Mouse (Mus musculus) lung, postnatal 10 days (tissue): ENCODE results near the gene Ogn.
"Not testable (repeated sequence)": the region's sequence is repeated elsewhere in the genome, so short reads cannot be mapped to it uniquely, and the experiment has no call there.

Experiments used
- DNase-seq: peaks from one replicate; pipeline ENCODE4 v3.0.0; 2021

The Ogn gene

DNA sequence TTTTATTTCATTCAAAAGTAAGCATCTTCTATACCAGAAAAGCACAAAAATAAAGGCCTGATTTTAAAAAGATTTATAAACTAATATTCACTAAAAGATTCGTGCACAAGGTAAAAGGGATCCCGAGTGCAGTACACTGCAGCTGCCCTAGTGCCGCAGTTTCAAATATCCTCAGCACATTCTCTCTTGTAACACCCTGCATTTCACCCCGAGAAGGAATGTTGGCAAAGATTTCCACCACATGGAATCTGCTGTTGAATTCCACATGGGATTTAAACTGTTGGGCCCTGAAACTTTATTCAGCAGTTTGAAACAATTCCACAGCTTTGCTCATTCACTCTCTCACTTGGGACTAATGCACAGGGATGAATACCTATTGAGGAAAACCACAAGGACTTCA lies at the start of gene Ogn:
Gene Ogn (plus strand): TSS at position 333 of the 400 bp plus-strand sequence.
- DNase-seq: peak; percentile 71

DNA sequence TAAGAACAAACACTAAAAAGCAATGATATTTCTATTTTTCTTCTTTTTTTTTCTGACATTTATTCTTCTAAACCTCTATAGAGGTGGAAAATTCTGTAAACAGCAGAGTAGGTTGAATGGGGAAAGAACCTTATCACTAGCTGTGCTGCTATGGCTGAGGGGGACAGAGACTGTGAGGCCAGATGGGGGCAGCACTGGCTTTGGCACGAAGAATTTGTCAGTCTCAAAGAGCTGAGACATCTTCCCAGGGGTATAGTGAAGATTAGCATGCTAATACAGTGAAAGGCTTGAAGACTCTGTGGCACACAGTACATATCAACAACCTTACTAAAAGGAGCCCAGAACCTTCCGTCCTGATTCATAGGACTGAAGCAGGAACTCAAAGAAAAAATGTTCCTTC lies 48.7 kb upstream of the Ogn start:
- DNase-seq: peak; percentile 74

DNA sequence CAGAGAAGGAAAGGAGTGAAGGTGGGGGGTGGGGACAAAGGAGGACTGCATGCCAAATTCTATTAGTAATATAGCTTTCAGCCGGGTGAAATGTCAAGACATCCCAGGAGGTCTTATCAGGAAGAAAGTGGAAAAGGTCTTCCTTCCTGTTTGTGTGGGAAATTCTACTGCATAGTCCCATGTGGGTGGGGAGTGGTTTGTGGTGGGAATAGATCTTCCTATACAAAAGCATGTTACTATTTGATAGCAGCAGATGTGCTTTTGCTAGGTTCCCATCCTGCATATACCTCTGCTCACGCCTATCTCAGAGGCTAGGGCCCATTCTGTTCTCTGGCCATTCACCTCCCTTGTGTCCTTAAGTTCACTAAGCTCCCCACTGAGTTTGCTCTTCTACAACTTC lies 47.0 kb upstream of the Ogn start:
- DNase-seq: no peak

DNA sequence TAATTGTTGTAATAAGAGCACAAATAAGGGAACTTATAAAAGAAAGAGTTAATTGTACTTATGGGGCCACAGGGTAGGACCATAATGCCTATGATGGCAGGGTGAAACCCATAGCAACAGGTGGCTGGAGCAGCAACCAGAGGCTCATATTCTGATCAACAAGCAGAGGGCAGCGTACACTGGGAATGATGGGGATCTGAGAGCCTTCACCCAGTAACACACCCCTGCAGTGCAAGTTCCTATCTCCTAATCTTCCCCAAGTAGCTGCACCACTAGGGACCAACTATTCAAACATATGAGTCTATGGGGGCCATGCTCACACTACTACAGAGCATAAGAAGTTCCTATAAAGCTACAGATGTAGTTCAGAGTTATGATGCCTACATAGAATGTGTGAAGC lies 43.5 kb upstream of the Ogn start:
- no peak for DNase-seq

DNA sequence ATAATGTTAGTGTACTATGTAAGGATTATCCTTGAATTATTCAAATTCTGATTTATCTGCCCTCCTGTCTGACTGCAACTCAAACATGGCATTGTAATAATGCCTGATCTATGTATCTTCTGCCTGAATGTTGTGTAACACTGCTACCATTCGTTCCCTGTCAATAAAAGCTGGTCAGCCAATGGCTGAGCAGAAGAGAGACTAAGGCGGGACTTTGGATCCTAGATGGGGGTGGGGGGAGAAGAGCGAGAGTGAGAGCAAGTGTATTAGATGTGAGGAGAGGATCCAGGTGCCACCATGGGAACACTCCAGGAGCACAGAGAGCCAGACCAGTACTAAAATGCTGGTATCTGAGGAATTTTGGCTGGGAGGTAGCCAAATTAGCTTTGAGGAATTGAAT lies 37.5 kb upstream of the Ogn start:
- DNase-seq: no peak

DNA sequence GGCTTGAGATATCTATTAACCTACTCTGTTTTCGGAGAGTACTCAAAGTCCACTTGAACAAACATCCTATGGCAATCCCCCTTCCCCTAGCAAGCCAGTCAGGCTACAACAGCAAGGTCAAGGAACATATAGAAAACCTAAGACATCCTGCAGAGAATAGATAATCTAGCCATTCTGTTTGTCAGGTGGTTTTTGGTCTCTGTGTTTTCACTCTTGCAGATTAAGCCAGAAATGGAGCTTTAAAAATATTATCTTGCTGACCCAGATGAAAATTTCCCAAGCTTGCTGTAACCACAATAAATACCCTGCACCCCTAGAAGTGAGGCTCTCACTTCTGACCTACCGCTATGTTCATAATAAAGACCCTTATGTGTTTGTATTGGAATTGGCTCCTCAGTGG lies 36.4 kb upstream of the Ogn start:
- no peak for DNase-seq

DNA sequence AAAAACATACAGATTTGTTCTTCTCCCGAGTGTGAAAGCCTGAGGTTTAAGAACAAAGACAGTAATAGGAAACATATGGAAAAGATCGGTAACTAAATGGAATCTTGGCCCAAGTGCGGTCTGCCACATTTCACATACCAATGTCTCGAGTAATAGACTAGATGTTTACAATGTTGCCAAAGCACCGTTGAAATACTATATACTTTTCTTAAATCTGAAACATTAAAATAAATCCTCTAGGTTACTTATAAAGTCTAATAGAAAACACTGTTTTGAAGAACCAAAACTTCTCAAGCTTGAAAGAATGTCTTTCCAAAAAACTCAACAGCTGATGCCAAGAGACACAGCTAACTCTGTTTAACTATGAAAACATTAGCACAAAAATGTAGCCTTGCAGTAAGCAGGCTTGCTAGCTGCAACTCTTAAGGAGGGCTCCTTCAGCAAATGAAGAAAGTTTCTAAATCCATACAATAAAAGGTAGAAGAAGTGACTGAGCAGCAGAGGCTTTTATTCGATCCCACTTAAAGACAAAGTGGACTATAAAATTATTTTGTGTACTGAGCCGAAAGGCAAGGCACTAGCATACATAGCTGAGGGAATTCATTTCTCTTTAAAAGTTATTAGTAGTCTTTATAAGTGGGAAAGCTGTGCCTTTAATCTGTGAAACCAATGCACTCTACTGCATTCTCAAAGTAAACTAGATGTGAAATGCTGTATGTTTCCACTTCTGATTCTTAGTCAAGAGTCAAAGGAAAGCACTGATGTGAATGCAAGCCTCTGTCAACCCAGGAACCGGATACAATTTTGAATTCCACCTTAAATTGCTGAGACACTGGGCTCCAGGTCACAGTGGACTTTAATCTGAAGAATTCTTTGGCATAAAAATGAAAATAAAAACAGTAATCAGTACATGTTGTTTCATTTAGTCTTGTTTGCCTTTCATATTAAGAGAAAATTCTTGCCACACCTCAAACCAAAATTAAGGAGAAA lies 26.0 kb upstream of the Ogn start, which contains the start of gene Omd:
Gene Omd (plus strand): TSS at position 922 of the 990 bp plus-strand sequence.
- peak; percentile 12 for DNase-seq

DNA sequence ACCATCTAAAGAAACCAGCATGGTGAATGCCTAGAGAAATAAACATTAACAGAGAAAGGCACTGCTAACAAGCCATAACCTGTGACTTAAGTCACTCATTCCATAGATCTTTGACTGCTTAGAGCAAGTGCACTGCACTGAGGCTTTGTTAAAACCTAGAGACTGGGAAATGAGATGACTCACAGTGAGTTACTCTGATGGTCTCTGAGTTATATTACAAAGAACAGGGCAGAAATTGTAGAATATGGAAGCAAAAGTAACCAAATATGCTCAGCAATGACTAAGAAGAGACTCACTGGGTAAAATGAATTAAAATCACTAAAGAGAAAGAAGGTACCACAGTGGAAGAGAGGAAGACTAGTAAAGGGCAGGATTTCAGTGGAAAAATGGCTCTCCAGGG lies 24.0 kb upstream of the Ogn start:
- DNase-seq: no peak

DNA sequence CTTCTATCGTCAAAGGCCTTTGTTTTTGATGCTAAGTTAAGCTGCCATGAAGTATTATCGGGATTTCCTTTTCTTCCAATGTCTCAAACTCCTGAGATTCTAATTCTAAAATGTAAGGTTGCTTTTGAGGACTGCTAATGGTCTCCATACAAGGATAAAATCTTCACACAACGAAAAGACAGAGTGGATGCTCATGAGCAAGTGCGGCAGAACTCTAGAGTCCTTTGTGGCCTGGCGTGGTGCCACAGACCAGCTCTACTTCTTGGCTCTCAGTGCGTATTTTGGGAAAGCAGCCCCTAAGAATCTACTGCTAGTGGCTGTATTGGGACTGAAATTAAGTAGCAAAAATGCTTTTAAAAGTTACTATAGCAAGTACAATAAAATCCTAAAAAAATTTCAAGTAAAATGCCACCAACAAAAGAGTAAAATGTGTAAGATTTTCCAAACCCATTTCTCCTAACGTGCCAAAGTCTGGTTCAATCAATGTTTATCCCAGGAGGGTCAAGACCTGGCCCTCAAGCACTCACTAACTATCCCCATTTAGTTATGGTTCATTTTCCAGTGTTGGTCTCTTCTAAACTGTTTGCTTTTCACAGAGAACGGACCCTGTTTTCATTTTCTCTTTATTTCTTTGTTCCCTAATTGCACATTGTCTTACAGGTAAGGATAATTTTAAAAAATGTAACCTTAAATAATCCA lies 23.4 kb upstream of the Ogn start:
- DNase-seq: peak; percentile 42

DNA sequence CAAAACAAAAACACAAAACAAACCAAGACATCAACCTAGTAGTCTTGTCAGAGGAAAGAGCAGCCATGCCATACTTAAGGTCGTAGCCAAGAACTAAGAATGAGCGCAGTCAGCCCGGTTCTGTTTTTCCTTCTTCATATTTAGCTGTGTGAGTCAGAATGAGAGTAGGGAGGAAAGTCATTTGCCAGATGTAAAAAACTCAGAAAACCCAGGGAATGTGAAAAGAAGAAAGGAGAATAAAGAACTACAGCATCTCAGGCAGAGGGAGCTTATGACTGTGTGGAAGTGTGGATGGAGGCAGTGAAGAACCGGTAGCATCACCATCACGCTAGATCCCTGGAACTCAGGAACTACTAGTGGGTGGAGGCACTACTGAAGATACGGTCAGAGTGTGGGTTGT lies 21.8 kb upstream of the Ogn start:
- DNase-seq: no peak

DNA sequence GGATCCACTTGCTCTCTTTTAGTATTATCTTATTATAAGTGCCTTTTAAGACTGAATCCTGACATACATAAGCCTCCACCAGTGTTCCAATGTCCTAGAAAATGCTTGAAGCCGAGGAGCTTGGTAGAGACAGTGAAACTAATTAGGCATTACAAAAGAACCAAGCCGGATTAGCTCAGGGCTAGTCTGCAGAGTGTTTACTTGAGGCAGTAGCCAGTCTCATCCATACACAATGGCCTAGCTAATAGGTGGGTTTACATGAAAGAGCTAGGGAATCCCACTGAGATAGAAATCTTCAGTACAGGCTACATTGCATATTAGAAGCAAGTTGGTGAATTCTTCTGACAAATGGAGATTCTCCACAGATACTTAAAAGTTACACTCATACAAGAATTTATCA lies 5.3 kb upstream of the Ogn start:
- not testable (repeated sequence) for DNase-seq

DNA sequence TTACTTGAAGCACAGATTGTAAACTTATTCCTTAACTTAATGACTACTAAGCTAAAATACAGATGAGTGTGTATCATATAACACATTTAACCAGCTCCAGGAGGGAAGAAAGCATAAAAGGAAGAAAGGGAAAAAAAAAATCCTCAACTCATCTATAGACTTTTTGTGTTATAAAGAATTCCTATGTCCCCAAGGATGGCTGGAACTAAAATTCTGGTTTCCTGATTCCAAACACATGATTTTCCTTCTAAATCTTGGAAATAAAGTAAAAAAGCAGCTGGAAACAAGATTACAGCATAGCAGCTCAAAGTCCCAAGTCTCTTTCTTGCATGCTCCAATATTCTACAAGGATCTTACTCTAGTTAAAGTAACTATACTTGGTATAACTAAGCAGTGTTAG lies 4.2 kb upstream of the Ogn start:
- DNase-seq: no peak

DNA sequence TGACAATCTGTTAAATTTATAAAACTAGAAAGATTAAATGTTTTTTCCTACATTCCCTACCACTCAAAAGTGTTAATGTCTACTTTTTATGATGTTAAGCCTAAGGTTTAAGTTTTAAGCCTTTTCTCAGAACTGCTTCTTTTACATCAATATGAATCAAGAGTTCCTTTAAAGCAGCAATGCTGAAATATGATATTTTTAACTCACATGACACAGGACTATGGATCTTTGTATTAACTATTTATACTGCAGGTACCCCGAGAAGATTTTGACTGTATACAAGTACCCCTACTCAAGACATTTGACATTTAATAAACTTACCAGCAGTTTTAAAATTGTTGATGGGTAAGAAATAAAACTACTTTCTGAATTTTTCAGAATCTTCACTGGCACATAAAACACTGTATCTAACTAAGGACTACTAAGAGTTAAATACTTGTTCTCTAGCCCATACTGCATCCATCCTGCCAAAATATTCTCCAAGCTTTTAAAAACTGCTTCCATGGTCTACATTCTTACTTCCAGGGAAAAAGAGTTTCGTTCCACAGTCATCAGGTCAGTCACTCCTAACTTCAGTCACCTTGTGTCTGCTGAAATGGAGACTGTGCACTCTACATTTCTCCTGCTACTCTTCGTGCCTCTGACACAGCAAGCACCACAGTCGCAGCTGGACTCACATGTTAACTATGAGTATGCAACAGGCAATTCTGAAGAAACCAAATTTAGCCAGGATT lies 910 bp downstream of the Ogn start:
- no peak for DNase-seq

DNA sequence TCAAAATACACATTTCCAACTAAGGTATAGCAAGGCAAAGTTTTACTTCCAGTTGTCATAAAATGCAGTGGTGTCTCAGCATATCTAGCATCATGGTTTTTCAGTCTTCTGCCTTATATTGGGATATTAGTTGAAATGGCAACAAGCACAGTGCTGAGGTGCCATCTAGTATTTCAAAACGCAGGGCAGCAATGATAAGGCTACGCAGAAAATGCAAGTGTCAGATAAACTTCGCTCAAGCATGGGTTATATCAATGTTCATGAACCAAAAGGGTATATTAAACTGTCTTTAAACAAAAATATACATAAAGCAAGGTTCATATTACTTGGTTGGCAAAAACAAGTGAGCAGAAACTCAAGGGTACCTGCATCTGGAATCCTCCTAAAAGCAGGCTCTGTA lies 9.2 kb downstream of the Ogn start:
- DNase-seq: no peak

DNA sequence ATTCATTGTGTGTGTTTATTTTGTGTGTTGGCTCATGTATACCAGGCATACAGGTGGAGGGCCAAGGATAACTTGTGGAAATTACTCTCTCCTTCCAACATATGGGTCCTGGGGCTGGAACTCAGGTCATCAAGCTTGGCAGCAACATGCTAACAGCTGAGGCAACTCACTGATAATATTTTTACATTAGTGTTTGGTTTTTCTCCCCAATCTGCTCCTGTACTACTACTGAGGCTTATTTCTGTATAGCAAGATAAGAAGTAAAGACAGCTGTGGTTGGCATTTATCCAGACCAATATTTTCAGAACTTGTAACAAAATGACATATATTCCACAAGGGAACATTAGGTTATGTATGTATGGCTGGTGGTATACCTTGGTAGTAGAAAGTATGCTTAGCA lies 10.5 kb downstream of the Ogn start:
- no peak for DNase-seq

DNA sequence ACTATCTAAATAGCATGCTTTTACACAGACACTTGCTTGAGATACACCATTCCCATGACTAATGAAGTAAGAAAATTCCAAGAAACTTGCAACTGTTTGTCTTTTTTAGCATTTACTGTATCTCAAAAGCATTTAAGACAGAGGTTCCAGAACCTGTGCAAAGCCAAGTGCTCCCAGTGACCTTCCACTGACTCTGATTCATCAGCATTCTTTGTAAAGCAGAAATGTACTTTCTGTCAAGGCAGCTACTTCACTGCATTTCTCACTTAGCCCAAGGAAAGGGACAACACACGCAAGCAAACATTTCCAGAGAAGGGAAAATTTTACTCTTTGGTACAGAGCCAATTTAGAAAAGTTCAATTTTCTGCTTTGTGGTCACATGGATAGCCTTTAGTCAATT lies 15.4 kb downstream of the Ogn start:
- DNase-seq: peak; percentile 28

DNA sequence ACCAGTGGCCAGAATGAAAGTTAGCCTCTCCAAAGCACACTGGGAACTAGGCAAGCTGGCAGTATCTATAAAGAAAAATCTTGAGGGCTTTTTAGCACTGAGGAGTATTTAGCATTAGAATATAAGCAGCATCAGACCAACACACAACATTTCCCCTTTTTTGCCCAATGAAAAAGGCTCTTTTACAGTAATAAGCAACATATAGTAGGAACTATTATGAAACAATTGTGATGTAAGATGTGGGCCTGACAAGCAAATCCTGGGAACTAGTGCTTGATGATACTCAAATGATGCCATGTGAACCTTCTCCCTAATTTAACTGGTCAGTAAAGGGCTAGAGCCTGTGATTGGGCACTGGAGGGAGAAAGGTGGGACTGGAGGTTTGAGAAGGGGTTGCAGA lies 20.3 kb downstream of the Ogn start:
- no peak for DNase-seq

DNA sequence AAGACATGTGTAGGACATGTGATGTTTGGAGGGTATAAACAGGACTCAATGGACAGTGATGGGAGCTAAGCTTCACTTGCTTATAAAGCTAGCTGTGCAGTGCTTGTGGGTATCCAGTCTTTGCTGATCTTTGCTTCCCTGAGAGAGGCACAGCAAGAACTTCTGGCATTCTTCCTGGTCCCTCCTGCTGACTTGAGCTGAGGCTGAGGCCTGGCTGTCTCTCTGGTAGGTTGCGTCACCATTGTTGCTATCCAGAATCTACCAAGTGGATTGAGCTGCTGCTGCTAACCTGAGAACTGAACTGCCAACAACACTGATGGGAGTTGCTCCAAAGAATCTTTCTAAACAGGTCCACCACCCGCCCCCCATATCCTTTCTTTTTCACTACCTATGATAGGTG lies 21.2 kb downstream of the Ogn start:
- no peak for DNase-seq

DNA sequence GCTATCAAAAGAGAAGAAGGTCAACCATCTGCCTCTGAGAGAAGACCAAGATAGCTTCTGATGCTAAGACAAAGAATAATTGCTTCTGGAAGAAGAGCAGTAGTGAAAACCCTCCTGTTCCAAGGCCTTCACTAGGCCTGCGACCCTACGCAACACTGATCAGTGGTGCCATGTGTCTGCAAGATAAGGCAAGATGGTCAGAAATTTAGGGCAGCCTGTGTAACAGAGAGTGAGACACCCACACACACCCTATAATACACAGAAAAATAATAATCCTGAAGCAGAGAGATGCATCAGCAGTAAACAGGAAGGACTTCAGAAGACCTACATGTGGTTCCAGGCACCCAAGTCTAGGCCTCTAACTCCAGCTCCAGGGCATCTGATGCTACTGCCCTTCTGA lies 32.1 kb downstream of the Ogn start:
- no peak for DNase-seq

DNA sequence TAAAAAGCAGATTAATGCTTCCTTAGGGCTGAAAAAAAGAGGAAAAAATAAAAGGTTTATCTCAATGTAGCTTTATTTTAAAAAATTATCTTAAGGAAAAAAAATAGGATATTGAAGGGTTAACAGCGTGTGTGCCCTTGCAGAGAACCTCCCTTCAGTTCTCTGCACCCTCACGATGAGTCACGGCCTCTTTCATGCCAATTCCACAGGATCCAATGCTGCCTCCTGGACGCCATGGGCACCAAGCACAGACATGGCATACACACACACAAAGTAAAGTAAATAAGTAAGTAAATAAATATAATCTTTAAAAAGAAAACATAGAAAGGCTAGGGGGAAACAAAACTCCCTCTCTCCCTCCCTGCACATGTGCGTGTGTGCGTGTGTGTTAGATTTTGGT lies 34.8 kb downstream of the Ogn start:
- DNase-seq: no peak

DNA sequence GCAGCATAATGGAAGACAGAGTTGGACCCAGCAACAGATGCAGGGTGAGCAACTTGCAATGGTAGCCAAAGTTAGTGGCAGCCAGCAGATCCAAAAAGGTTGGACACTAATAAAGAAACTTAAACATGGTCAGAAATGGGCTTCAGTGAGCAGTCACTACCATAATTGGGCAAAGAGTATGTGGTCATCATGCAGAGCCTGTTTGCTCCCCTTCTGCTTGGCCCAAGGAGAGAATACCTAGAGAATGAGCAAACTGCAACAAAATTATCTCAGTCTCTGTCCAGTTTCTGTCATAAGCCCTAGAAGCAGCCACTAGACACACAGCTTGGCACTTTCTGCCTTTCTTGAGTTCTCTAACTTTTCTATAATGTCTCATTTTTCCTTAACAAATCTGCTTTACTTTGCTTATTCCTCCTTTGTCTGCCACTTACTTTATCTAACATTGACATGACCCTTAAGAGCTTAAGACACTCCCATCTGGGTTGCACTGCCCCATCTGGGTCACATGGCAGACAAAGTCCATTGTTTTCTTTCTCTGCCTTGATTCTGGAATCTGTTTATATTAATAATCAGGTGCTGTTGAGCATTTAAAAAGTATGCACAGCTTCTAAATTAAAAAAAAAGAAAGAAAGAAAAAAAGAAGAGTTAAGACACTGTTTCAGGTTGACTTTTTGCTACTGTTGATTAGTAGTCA lies 36.0 kb downstream of the Ogn start:
- DNase-seq: peak; percentile 21

DNA sequence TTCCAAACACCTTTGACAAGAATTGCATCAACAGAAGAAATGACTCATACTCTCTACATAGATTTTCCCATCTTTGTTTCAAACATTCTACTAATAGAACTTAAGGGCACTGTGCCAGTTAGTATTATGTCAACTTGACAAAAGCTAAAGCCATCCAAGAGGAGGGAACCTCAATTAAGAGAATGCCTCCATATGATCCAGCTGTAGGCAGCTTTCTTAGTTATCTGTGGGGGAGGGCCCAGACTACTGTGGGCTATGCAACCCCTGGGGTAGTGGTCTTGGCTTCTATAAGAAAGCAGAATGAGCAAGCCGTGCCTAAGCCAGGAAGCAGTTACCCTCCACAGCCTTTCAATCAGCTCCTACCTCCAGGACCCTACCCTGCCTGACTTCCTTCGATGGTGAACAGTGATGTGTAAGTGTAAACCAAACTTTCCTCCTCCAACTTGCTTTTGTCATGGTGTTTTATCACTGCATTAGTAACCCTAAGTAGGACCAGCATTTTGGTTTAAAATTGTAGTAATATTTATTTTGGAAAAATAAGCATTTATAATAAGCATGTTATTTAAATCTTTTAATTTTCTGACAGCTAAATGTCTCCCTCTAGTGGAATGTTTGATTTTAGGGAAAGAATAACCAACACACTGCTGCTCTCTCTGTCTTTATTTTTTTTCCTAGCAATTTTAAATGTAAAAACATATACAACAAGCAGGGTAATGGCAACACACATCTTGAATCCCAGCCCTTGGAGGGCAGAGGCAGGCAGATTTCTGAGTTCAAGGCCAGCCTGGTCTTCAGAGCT lies 37.1 kb downstream of the Ogn start:
- peak; percentile 27 for DNase-seq
